Mouse (Mus musculus) kidney, adult 2 months (tissue): ENCODE data around the gene Rad51b.

Experiments used
- CTCF ChIP-seq: fragments of 200-500 bp; conservative IDR thresholded peaks from 2 replicates; pipeline ENCODE4 v1.5.1; 2011; ENCODE audit warnings: low read depth, mild to moderate bottlenecking, control low read depth, low read length, moderate library complexity, mixed read lengths; ENCODE audit not compliant: insufficient read depth, insufficient read length
- POLR2A ChIP-seq: fragments of 200-500 bp; IDR thresholded peaks from one replicate; pipeline ENCODE4 v1.6.1; 2011; ENCODE audit warnings: low read depth, low read length, control low read depth

DNA sequence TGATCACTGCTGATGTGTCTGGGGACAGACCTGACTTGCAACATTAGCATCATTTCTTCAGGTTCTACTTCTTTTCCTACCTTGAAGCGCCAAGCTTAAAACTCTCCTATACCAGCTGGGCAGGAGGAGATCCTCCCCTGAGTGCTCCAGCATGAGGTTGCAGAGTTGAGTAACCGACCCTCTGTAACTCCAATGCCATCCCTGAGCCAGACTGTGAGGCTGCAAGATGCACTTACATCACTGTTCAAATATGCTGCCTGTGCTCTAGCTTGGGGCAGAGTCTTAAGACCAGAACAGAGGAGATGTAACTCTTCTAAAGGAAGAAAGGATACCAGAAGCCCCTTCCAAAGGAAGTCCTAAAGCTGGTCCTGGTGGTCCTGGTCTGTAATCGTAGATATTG, 230.1 kb downstream of the Rad51b start:
- TF ChIP-seq CTCF (no peak), POLR2A (no peak)
